Mouse (Mus musculus): ENCODE measurements around the gene Epn1.

- TF ChIP-seq POLR2A (IDR thresholded peaks at IDR 0.05; ENCODE audit: insufficient read depth, low read length) (no peak), EP300 (IDR thresholded peaks at IDR 0.05; ENCODE audit: insufficient read depth, low read depth, low read length) (no peak)
These were observed at the start of gene Epn1 for GRCm38 (mm10) chr7:5080010-5080751.

All from ES-Bruce4 (cell line).